Mouse (Mus musculus) G1E-ER4 (cell line): ENCODE data around the gene Ripor2. TPM values are rescaled to one million over a fixed set of nuclear protein-coding genes. Genes with fewer than 3 reads are reported as not detected.

Source experiments
- GATA1 ChIP-seq: IDR thresholded peaks from one replicate; pipeline ENCODE4 v1.8.0; 2012; ENCODE audit warnings: low read length, inconsistent platforms
- polyA plus RNA-seq: library from polyadenylated mRNA; stranded (reverse); fragments of >175 nt; gene quantifications from 2 replicates; pipeline ENCODE4 v1.2.3, GENCODE M21; 2012

Gene Ripor2
- polyA plus RNA-seq, 1 experiment: not detected

GRCm38 (mm10) chr13:24693312-24693711 lies 111.3 kb downstream of the Ripor2 start:
- TF ChIP-seq GATA1: no peak

- no peak for TF ChIP-seq GATA1
Observed at GRCm38 (mm10) chr13:24698746-24699145, 116.8 kb downstream of the Ripor2 start.

- TF ChIP-seq GATA1: no peak
Observed at GRCm38 (mm10) chr13:24702128-24702527, 120.1 kb downstream of the Ripor2 start.

GRCm38 (mm10) chr13:24709656-24710396 lies 127.8 kb downstream of the Ripor2 start:
- no peak for TF ChIP-seq GATA1

GRCm38 (mm10) chr13:24710968-24711367 lies 129.0 kb downstream of the Ripor2 start:
- no peak for TF ChIP-seq GATA1

- no peak for TF ChIP-seq GATA1
Observed at GRCm38 (mm10) chr13:24712581-24713130, 130.7 kb downstream of the Ripor2 start.

GRCm38 (mm10) chr13:24713434-24714000 lies 131.5 kb downstream of the Ripor2 start:
- TF ChIP-seq GATA1: no peak

GRCm38 (mm10) chr13:24714360-24714885 lies 132.4 kb downstream of the Ripor2 start:
- TF ChIP-seq GATA1: no peak

- no peak for TF ChIP-seq GATA1
Observed at GRCm38 (mm10) chr13:24715601-24716000, 133.6 kb downstream of the Ripor2 start.

GRCm38 (mm10) chr13:24716441-24716840 lies 134.5 kb downstream of the Ripor2 start:
- TF ChIP-seq GATA1: no peak

GRCm38 (mm10) chr13:24717677-24718076 lies 135.7 kb downstream of the Ripor2 start:
- TF ChIP-seq GATA1: no peak

GRCm38 (mm10) chr13:24721502-24721901 lies 139.5 kb downstream of the Ripor2 start:
- TF ChIP-seq GATA1: no peak

GRCm38 (mm10) chr13:24723699-24724394 lies 141.9 kb downstream of the Ripor2 start:
- TF ChIP-seq GATA1: no peak

GRCm38 (mm10) chr13:24724395-24724759 lies 142.4 kb downstream of the Ripor2 start:
- TF ChIP-seq GATA1: no peak

- no peak for TF ChIP-seq GATA1
Observed at GRCm38 (mm10) chr13:24729128-24729527, 147.1 kb downstream of the Ripor2 start.

GRCm38 (mm10) chr13:24734502-24734901 lies 152.5 kb downstream of the Ripor2 start:
- TF ChIP-seq GATA1: no peak
